25 mouse cellular contexts compared by ENCODE assay signal in the genomic region with DNA sequence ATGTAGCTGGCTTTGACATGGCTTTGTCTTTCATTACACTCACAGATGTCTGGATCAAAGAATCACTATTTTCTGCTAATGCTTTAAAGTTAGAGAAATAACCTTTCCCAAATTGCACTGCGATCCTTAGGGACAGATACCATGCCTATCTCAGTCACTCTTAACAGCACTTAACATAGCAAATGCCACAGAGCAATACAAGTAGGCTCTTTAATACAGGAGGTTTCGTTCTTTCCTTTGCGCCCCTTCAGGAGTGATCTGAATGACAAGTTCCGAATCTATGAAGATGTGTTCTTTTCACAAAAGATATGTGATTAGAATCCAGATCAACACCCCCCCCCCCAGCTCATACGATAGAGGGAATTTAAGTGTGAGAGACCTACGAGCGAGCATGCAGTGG.
"Had no signal": no experiment of that assay in that cellular context is flagged by ENCODE, and none has a peak within 500 bp of the region (broad histone marks: within the 10 kb centered on the region; RNA-seq: fewer than 3 reads in every experiment).

No protein-coding gene starts in this region.

- DNase-seq: kidney, postnatal 25 days; layer of hippocampus, adult 9-11 months; liver; lung, adult 18-20 months; lung, postnatal 10 days; lung, postnatal 36 days; midbrain, embryonic 14.5 days; right cerebral cortex, adult 18-20 months; right cerebral cortex, postnatal 14 days; right cerebral cortex, postnatal 4 days; thymus, adult 2 months; thymus, postnatal 14 days; thymus, postnatal 4 days had no signal

- H3K9ac ChIP-seq: limb, embryonic 13.5 days; liver, embryonic 12.5 days; liver, embryonic 15.5 days; lung, embryonic 15.5 days; neural tube, embryonic 12.5 days; neural tube, embryonic 15.5 days had no signal

- H3K4me2 ChIP-seq: limb, embryonic 13.5 days; liver, embryonic 12.5 days; liver, embryonic 15.5 days; lung, embryonic 15.5 days; neural tube, embryonic 12.5 days; neural tube, embryonic 15.5 days had no signal

- H3K4me1 ChIP-seq: limb, embryonic 10.5 days; limb, embryonic 13.5 days; lung, embryonic 15.5 days; neural tube, embryonic 15.5 days had no signal

- H3K36me3 ChIP-seq: limb, embryonic 10.5 days; limb, embryonic 13.5 days; liver, embryonic 12.5 days; liver, embryonic 15.5 days; lung, embryonic 15.5 days; midbrain, embryonic 10.5 days; neural tube, embryonic 12.5 days; neural tube, embryonic 15.5 days had no signal

- H3K27me3 ChIP-seq: limb, embryonic 13.5 days; liver, embryonic 12.5 days; liver, embryonic 15.5 days; lung, embryonic 15.5 days; neural tube, embryonic 12.5 days; neural tube, embryonic 15.5 days had no signal

- ATAC-seq: liver, embryonic 12.5 days had no signal

- H3K9me3 ChIP-seq: limb, embryonic 10.5 days; limb, embryonic 13.5 days; liver, embryonic 12.5 days; liver, embryonic 15.5 days; lung, embryonic 15.5 days; midbrain, embryonic 10.5 days; neural tube, embryonic 12.5 days; neural tube, embryonic 15.5 days had no signal

- H3K27ac ChIP-seq: kidney, postnatal 0 days; layer of hippocampus, adult 2 months; limb, embryonic 10.5 days; limb, embryonic 13.5 days; liver, embryonic 12.5 days; liver, embryonic 15.5 days; lung, embryonic 15.5 days; midbrain, embryonic 10.5 days; neural tube, embryonic 12.5 days; neural tube, embryonic 15.5 days; stomach, postnatal 0 days had no signal

- H3K4me3 ChIP-seq: layer of hippocampus, adult 2 months; limb, embryonic 10.5 days; limb, embryonic 13.5 days; liver, embryonic 12.5 days; liver, embryonic 15.5 days; lung, embryonic 15.5 days; megakaryocyte, embryonic 14.5 days; midbrain, embryonic 10.5 days; neural tube, embryonic 12.5 days; neural tube, embryonic 15.5 days had no signal
